ENCODE assay signal across 16 mouse cellular contexts in genomic region chr3:137968105-137968819, GRCm38 (mm10). TPM values are rescaled to one million over a fixed set of nuclear protein-coding genes. Genes with fewer than 3 reads are reported as not detected.
DNase-seq lines count a peak whose midpoint lies in the region; ATAC-seq and TF ChIP-seq lines count a peak whose summit lies in the region.
"Had no signal": no experiment of that assay in that cellular context is flagged by ENCODE, and none has a peak within 500 bp of the region (broad histone marks: within the 10 kb centered on the region; RNA-seq: fewer than 3 reads in every experiment).

No protein-coding gene starts in this region.

- peak overlapping the region; percentile 47; the same call in 1 of the 2 replicates for H3K9ac ChIP-seq in heart, embryonic 13.5 days
- H3K9ac ChIP-seq in liver, postnatal 0 days (replicated peaks): peak overlapping the region; percentile 51
- H3K9ac ChIP-seq: limb, embryonic 12.5 days; neural tube, embryonic 13.5 days had no signal

- TF ChIP-seq EP300 in liver, postnatal 0 days (IDR thresholded peaks at IDR 0.05; ENCODE audit: low read depth): no peak

- H3K4me2 ChIP-seq in heart, embryonic 13.5 days: peak overlapping the region; percentile 60
- H3K4me2 ChIP-seq in liver, postnatal 0 days (ENCODE audit: low read depth, low read length): peak overlapping the region; percentile 54
- H3K4me2 ChIP-seq: limb, embryonic 12.5 days; neural tube, embryonic 13.5 days had no signal

- H3K9me3 ChIP-seq in heart, embryonic 13.5 days: no peaks in the 10 kb centered on the region
- no peaks in the 10 kb centered on the region for H3K9me3 ChIP-seq in E14TG2a.4 (ENCODE audit: low read length)
- H3K9me3 ChIP-seq in liver, postnatal 0 days (ENCODE audit: low read length): no peaks in the 10 kb centered on the region
- H3K9me3 ChIP-seq: hindbrain, embryonic 10.5 days; limb, embryonic 12.5 days; neural tube, embryonic 13.5 days had no signal

- no peaks in the 10 kb centered on the region for H3K27me3 ChIP-seq in heart, embryonic 13.5 days (replicated peaks)
- H3K27me3 ChIP-seq in E14TG2a.4 (ENCODE audit: insufficient read depth, low read length): no peaks in the 10 kb centered on the region
- no peaks in the 10 kb centered on the region for H3K27me3 ChIP-seq in liver, postnatal 0 days (ENCODE audit: insufficient read depth, low read length)
- H3K27me3 ChIP-seq: limb, embryonic 12.5 days; neural tube, embryonic 13.5 days had no signal

- WGBS in heart, embryonic 13.5 days: 42% methylated on average over 14 of the region's 14 CpGs
- 37% methylated on average over 14 of the region's 14 CpGs for WGBS in liver, postnatal 0 days (ENCODE audit: insufficient replicate concordance)
- WGBS in lung, adult 2 months: 76% methylated on average over 14 of the region's 14 CpGs

- TF ChIP-seq CTCF in E14TG2a.4 (conservative IDR thresholded peaks at IDR 0.05; ENCODE audit: low read length): no peak
- no peak for TF ChIP-seq CTCF in liver, postnatal 0 days (IDR thresholded peaks at IDR 0.05; ENCODE audit: low read depth)
- no peak for TF ChIP-seq CTCF in lung, adult 2 months (IDR thresholded peaks at IDR 0.05; ENCODE audit: insufficient read depth, low read length)

- peak overlapping the region; percentile 90 for H3K27ac ChIP-seq in heart, embryonic 13.5 days (replicated peaks)
- peak overlapping the region; percentile 95 for H3K27ac ChIP-seq in liver, postnatal 0 days (ENCODE audit: low read depth)
- H3K27ac ChIP-seq: hindbrain, embryonic 10.5 days; limb, embryonic 12.5 days; neural tube, embryonic 13.5 days had no signal

- H3K4me3 ChIP-seq in heart, embryonic 13.5 days: peak overlapping the region; percentile 13
- peak overlapping the region; percentile 53 for H3K4me3 ChIP-seq in E14TG2a.4 (replicated peaks; ENCODE audit: low read length)
- peak overlapping the region; percentile 8 for H3K4me3 ChIP-seq in liver, postnatal 0 days (ENCODE audit: low read depth, low read length)
- no peak overlapping the region for H3K4me3 ChIP-seq in lung, adult 2 months (replicated peaks; ENCODE audit: extremely low read depth, low read depth, low read length)
- H3K4me3 ChIP-seq: hindbrain, embryonic 10.5 days; limb, embryonic 12.5 days; neural tube, embryonic 13.5 days had no signal

- DNase-seq in heart, postnatal 14 days: no peak
- peak; percentile 33 for DNase-seq in liver, postnatal 0 days
- no peak for DNase-seq in left cerebral cortex, adult 8-10 months (ENCODE audit: low spot score in 2 of 2)
- no peak for DNase-seq in Muller cell, postnatal 12 days (ENCODE audit: inconsistent ontology term)
- DNase-seq in lung, adult 2 months: no peak
- DNase-seq: cerebellum, postnatal 25 days; kidney, adult 18-20 months; layer of hippocampus, adult 9-11 months; midbrain, embryonic 14.5 days; right cerebral cortex, adult 18-20 months had no signal

- intact Hi-C loops in heart, postnatal 14 days (cut with DNase I): no loop called here

- H3K36me3 ChIP-seq in heart, embryonic 13.5 days: peaks cover 5% of the 10 kb centered on the region; the same call in 1 of the 2 replicates
- peaks cover 37% of the 10 kb centered on the region for H3K36me3 ChIP-seq in E14TG2a.4 (ENCODE audit: insufficient read depth, low read length)
- H3K36me3 ChIP-seq in liver, postnatal 0 days (replicated peaks; ENCODE audit: insufficient read depth, low read length): peaks cover 33% of the 10 kb centered on the region
- H3K36me3 ChIP-seq: hindbrain, embryonic 10.5 days; limb, embryonic 12.5 days; neural tube, embryonic 13.5 days had no signal

- TF ChIP-seq POLR2A in lung, adult 2 months (IDR thresholded peaks at IDR 0.05; ENCODE audit: borderline replicate concordance, extremely low read depth, low read depth, low read length): no peak

- no peak for ATAC-seq in heart, embryonic 13.5 days (ENCODE audit: extremely low read depth, insufficient number of reproducible peaks, low FRiP score, low TSS enrichment)
- peak; percentile 8 for ATAC-seq in granulocyte monocyte progenitor cell, adult 5-6 weeks (replicated peaks; ENCODE audit: poor library complexity, severe bottlenecking)
- ATAC-seq in liver, postnatal 0 days: peak; percentile 33

- peaks cover 55% of the 10 kb centered on the region for H3K4me1 ChIP-seq in heart, embryonic 13.5 days
- H3K4me1 ChIP-seq in E14TG2a.4 (replicated peaks; ENCODE audit: low read depth, low read length): peaks cover 54% of the 10 kb centered on the region
- H3K4me1 ChIP-seq in liver, postnatal 0 days (ENCODE audit: insufficient read depth): peaks cover 56% of the 10 kb centered on the region
- H3K4me1 ChIP-seq in lung, adult 2 months (ENCODE audit: control insufficient read depth, insufficient read depth, low read length): peaks cover 5% of the 10 kb centered on the region; the same call in 1 of the 2 replicates
- H3K4me1 ChIP-seq: limb, embryonic 12.5 days; neural tube, embryonic 13.5 days had no signal

RNA-seq across cellular contexts. Expression of gene Dapp1, which starts 13.1 kb away (rescaled TPM):
- polyA plus RNA-seq in heart, embryonic 13.5 days (2015; fragmentation: Nextera tagmentation; extraction: Ambion mirVana): 13.0 and 14.5 TPM in 2 replicates
- 1 to 10 TPM; 3.8 to 5.0 TPM for total RNA-seq in heart, postnatal 14 days (2021)
- total RNA-seq in granulocyte monocyte progenitor cell, adult 5-6 weeks (2014; fragmentation: Nextera tagmentation): 116 and 120 TPM in 2 replicates
- total RNA-seq in granulocyte monocyte progenitor cell, adult 5-6 weeks (2017): 125 and 126 TPM in 2 replicates
- polyA plus RNA-seq in liver, postnatal 0 days (2015; fragmentation: Nextera tagmentation; extraction: Ambion mirVana): 9.6 and 10.3 TPM in 2 replicates
- total RNA-seq in left cerebral cortex, adult 8-10 months (2022): 1 to 10 TPM; 3.4 to 5.9 (median 4.7) TPM
- 4.5 and 7.1 TPM in 2 replicates for polyA plus RNA-seq in lung, adult 2 months (2012; rRNA removed)

RNA-seq across cellular contexts. Expression of gene Lamtor3, which starts 50.0 kb away (rescaled TPM):
- polyA plus RNA-seq in heart, embryonic 13.5 days (2015; fragmentation: Nextera tagmentation; extraction: Ambion mirVana): 85.4 and 105 TPM in 2 replicates
- 10 to 100 TPM; 88.9 to 90.3 TPM for total RNA-seq in heart, postnatal 14 days (2021)
- total RNA-seq in granulocyte monocyte progenitor cell, adult 5-6 weeks (2014; fragmentation: Nextera tagmentation): 62.4 and 76.7 TPM in 2 replicates
- 69.4 and 87.9 TPM in 2 replicates for total RNA-seq in granulocyte monocyte progenitor cell, adult 5-6 weeks (2017)
- polyA plus RNA-seq in liver, postnatal 0 days (2015; fragmentation: Nextera tagmentation; extraction: Ambion mirVana): 44.3 and 46.5 TPM in 2 replicates
- 10 to 100 TPM; 62.0 to 71.8 (median 65.0) TPM for total RNA-seq in left cerebral cortex, adult 8-10 months (2022)
- polyA plus RNA-seq in lung, adult 2 months (2012; rRNA removed): 19.6 and 31.7 TPM in 2 replicates

Comparison
In these comparisons a context has a peak if more than half of its experiments do, and no peak if none do; other contexts are left out.
1. RNA of gene Dapp1, which starts 13.1 kb away (total RNA-seq): 116 to 126 TPM in granulocyte monocyte progenitor cell, adult 5-6 weeks; 3.4 to 5.9 TPM in left cerebral cortex, adult 8-10 months and 3.8 to 5.0 TPM in heart, postnatal 14 days; every median in the first group is over 10 times any median in the second.